ENCODE assay signal across 8 mouse cellular contexts in the genomic region with DNA sequence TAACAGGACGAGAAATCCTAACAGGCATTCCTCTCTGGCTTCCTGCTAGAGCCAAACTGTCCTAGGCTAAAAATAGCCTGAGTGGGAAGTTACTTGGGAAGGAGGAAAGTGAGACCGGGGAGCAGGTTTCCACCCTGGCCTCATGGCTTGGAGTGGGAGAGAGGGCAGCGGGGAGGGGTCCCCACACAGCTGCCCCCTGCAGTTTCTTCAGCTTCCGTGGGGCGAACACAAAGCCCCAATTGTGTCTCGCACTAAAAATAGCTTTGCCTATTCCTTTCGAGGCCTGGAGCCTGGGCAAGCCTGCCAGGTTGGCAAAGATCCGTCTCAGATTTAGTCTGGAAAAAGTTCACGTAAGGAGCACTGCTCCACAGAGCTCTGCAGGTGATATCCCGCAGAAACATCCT. TPM values are rescaled to one million over a fixed set of nuclear protein-coding genes. Genes with fewer than 3 reads are reported as not detected.
A peak's percentile ranks its signal among the peaks of the same experiment; 100 is the strongest.
DNase-seq lines count a peak whose midpoint lies in the region; ATAC-seq and TF ChIP-seq lines count a peak whose summit lies in the region.

No protein-coding gene starts in this region.

- ATAC-seq in kidney, postnatal 0 days (replicated peaks; ENCODE audit: low FRiP score, low read depth): no peak
- no peak for ATAC-seq in hindbrain, embryonic 13.5 days (ENCODE audit: low FRiP score)
- peak; percentile 37; the same call in 1 of the 2 replicates for ATAC-seq in midbrain, embryonic 13.5 days

- 34% methylated on average over 10 of the region's 10 CpGs for WGBS in kidney, postnatal 0 days
- 19% methylated on average over 10 of the region's 10 CpGs for WGBS in hindbrain, embryonic 13.5 days
- 24% methylated on average over 10 of the region's 10 CpGs for WGBS in midbrain, embryonic 13.5 days

- no peak overlapping the region for H3K27ac ChIP-seq in kidney, postnatal 0 days
- peak overlapping the region; percentile 69 for H3K27ac ChIP-seq in hindbrain, embryonic 13.5 days
- H3K27ac ChIP-seq in midbrain, embryonic 13.5 days: peak overlapping the region; percentile 80

- TF ChIP-seq CTCF in kidney, postnatal 0 days (IDR thresholded peaks at IDR 0.05; ENCODE audit: low read depth): no peak

- no peak overlapping the region for H3K9ac ChIP-seq in kidney, postnatal 0 days (ENCODE audit: low read depth, low read length)
- H3K9ac ChIP-seq in hindbrain, embryonic 13.5 days: no peak overlapping the region; the same call in 1 of the 2 replicates
- H3K9ac ChIP-seq in midbrain, embryonic 13.5 days (replicated peaks): no peak overlapping the region

- no peak overlapping the region for H3K4me2 ChIP-seq in kidney, postnatal 0 days (ENCODE audit: low read length)
- no peak overlapping the region for H3K4me2 ChIP-seq in hindbrain, embryonic 13.5 days
- H3K4me2 ChIP-seq in midbrain, embryonic 13.5 days (replicated peaks): no peak overlapping the region

- H3K4me3 ChIP-seq in kidney, postnatal 0 days (replicated peaks; ENCODE audit: low read depth, low read length): no peak overlapping the region
- no peak overlapping the region for H3K4me3 ChIP-seq in hindbrain, embryonic 13.5 days
- no peak overlapping the region for H3K4me3 ChIP-seq in midbrain, embryonic 13.5 days (replicated peaks)

- peak; percentile 47 for DNase-seq in kidney, postnatal 0 days (ENCODE audit: low spot score)
- no peak for DNase-seq in kidney, postnatal 25 days
- DNase-seq in fibroblast of lung, adult 2 months (ENCODE audit: low read depth): peak; percentile 65
- DNase-seq in ovary, postnatal 10 days (ENCODE audit: low spot score): no peak
- no peak for DNase-seq in urinary bladder, postnatal 4 days (ENCODE audit: low spot score in 2 of 2)
- no peak for DNase-seq in ovary, adult 18-20 months (ENCODE audit: low spot score)

- no peaks in the 10 kb centered on the region for H3K9me3 ChIP-seq in kidney, postnatal 0 days (replicated peaks; ENCODE audit: low read length)
- H3K9me3 ChIP-seq in hindbrain, embryonic 13.5 days: no peaks in the 10 kb centered on the region
- no peaks in the 10 kb centered on the region for H3K9me3 ChIP-seq in midbrain, embryonic 13.5 days

- H3K36me3 ChIP-seq in kidney, postnatal 0 days (ENCODE audit: insufficient read depth, low read length): 0 out of 2 replicates have a peak, but pooled peaks cover 8% of the 10 kb centered on the region
- peaks cover 16% of the 10 kb centered on the region for H3K36me3 ChIP-seq in hindbrain, embryonic 13.5 days
- peaks cover 13% of the 10 kb centered on the region for H3K36me3 ChIP-seq in midbrain, embryonic 13.5 days

- H3K27me3 ChIP-seq in kidney, postnatal 0 days (ENCODE audit: insufficient read depth, low read length): no peaks in the 10 kb centered on the region
- no peaks in the 10 kb centered on the region for H3K27me3 ChIP-seq in hindbrain, embryonic 13.5 days
- H3K27me3 ChIP-seq in midbrain, embryonic 13.5 days: no peaks in the 10 kb centered on the region

- peaks cover 2% of the 10 kb centered on the region; the same call in 1 of the 2 replicates for H3K4me1 ChIP-seq in kidney, postnatal 0 days (replicated peaks; ENCODE audit: insufficient read depth, low read length)
- peaks cover 47% of the 10 kb centered on the region for H3K4me1 ChIP-seq in hindbrain, embryonic 13.5 days (replicated peaks)
- peaks cover 37% of the 10 kb centered on the region for H3K4me1 ChIP-seq in midbrain, embryonic 13.5 days (replicated peaks)

RNA-seq across cellular contexts. Expression of a gene that starts 58.7 kb away (rescaled TPM):
- 67.9 and 72.1 TPM in 2 replicates for polyA plus RNA-seq in kidney, postnatal 0 days (2015; fragmentation: Nextera tagmentation; extraction: Ambion mirVana)
- 72.0 and 73.4 TPM in 2 replicates for polyA plus RNA-seq in hindbrain, embryonic 13.5 days (2015; fragmentation: Nextera tagmentation; extraction: Ambion mirVana)
- polyA plus RNA-seq in midbrain, embryonic 13.5 days (2015; fragmentation: Nextera tagmentation; extraction: Ambion mirVana): 74.0 and 80.0 TPM in 2 replicates

Comparison
In these comparisons a context has a peak if more than half of its experiments do, and no peak if none do; other contexts are left out.
1. DNase-seq: peak in kidney, postnatal 0 days (single experiment) and fibroblast of lung, adult 2 months (single experiment); none in kidney, postnatal 25 days (0 of 2), ovary, postnatal 10 days (single experiment), urinary bladder, postnatal 4 days (0 of 2) and ovary, adult 18-20 months (single experiment).